Mouse (Mus musculus): ENCODE data around the gene Gm33543. TPM values are rescaled to one million over a fixed set of nuclear protein-coding genes. Genes with fewer than 3 reads are reported as not detected.

Gene Gm33543
- polyA plus RNA-seq, 1 experiment = 0.13 TPM

- H3K4me1 ChIP-seq (ENCODE audit: control insufficient read depth, insufficient read depth, low read length) = no peaks in the 10 kb centered on the region
- no peak overlapping the region for H3K27ac ChIP-seq (ENCODE audit: insufficient read depth, low read length)
- TF ChIP-seq CTCF (IDR thresholded peaks at IDR 0.05; ENCODE audit: extremely low read depth, insufficient read depth, low read length) (no peak), POLR2A (IDR thresholded peaks at IDR 0.05; ENCODE audit: extremely low read depth, insufficient read depth, low read length) (no peak)
- no peak overlapping the region for H3K4me3 ChIP-seq (ENCODE audit: insufficient read depth, low read length)
These were observed 30.9 kb downstream of the Gm33543 start for GRCm38 (mm10) chr10:95811869-95812268.

- Histone ChIP-seq H3K27ac (ENCODE audit: insufficient read depth, low read length) (no peak overlapping the region), H3K4me1 (ENCODE audit: control insufficient read depth, insufficient read depth, low read length) (no peaks in the 10 kb centered on the region), H3K4me3 (ENCODE audit: insufficient read depth, low read length) (no peak overlapping the region)
- TF ChIP-seq POLR2A (IDR thresholded peaks at IDR 0.05; ENCODE audit: extremely low read depth, insufficient read depth, low read length) = no peak
- TF ChIP-seq CTCF (IDR thresholded peaks at IDR 0.05; ENCODE audit: extremely low read depth, insufficient read depth, low read length) = no peak
These were observed 41.3 kb downstream of the Gm33543 start for GRCm38 (mm10) chr10:95801443-95801811.

- Histone ChIP-seq H3K27ac (ENCODE audit: insufficient read depth, low read length) (no peak overlapping the region), H3K4me1 (ENCODE audit: control insufficient read depth, insufficient read depth, low read length) (no peaks in the 10 kb centered on the region), H3K4me3 (ENCODE audit: insufficient read depth, low read length) (no peak overlapping the region)
- TF ChIP-seq CTCF (IDR thresholded peaks at IDR 0.05; ENCODE audit: extremely low read depth, insufficient read depth, low read length) = no peak
- TF ChIP-seq POLR2A (IDR thresholded peaks at IDR 0.05; ENCODE audit: extremely low read depth, insufficient read depth, low read length) = no peak
These were observed 41.9 kb downstream of the Gm33543 start for GRCm38 (mm10) chr10:95800693-95801442.

- no peak overlapping the region for H3K27ac ChIP-seq (ENCODE audit: insufficient read depth, low read length)
- H3K4me1 ChIP-seq (ENCODE audit: control insufficient read depth, insufficient read depth, low read length) = no peaks in the 10 kb centered on the region
- H3K4me3 ChIP-seq (ENCODE audit: insufficient read depth, low read length) = no peak overlapping the region
- no peak for TF ChIP-seq POLR2A (IDR thresholded peaks at IDR 0.05; ENCODE audit: extremely low read depth, insufficient read depth, low read length)
These were observed 44.9 kb downstream of the Gm33543 start for GRCm38 (mm10) chr10:95797645-95798395.

- Histone ChIP-seq H3K4me1 (ENCODE audit: control insufficient read depth, insufficient read depth, low read length) (no peaks in the 10 kb centered on the region), H3K27ac (ENCODE audit: insufficient read depth, low read length) (no peak overlapping the region), H3K4me3 (ENCODE audit: insufficient read depth, low read length) (no peak overlapping the region)
- no peak for TF ChIP-seq CTCF (IDR thresholded peaks at IDR 0.05; ENCODE audit: extremely low read depth, insufficient read depth, low read length)
- TF ChIP-seq POLR2A (IDR thresholded peaks at IDR 0.05; ENCODE audit: extremely low read depth, insufficient read depth, low read length) = no peak
These were observed 47.2 kb downstream of the Gm33543 start for GRCm38 (mm10) chr10:95795500-95795899.

GRCm38 (mm10) chr10:95794706-95795105, 48.0 kb downstream of the Gm33543 start:
- TF ChIP-seq CTCF (IDR thresholded peaks at IDR 0.05; ENCODE audit: extremely low read depth, insufficient read depth, low read length) = no peak
- TF ChIP-seq POLR2A (IDR thresholded peaks at IDR 0.05; ENCODE audit: extremely low read depth, insufficient read depth, low read length) = no peak
- H3K4me3 ChIP-seq (ENCODE audit: insufficient read depth, low read length) = no peak overlapping the region
- H3K4me1 ChIP-seq (ENCODE audit: control insufficient read depth, insufficient read depth, low read length) = no peaks in the 10 kb centered on the region
- no peak overlapping the region for H3K27ac ChIP-seq (ENCODE audit: insufficient read depth, low read length)

- peaks cover 3% of the 10 kb centered on the region for H3K4me1 ChIP-seq (ENCODE audit: control insufficient read depth, insufficient read depth, low read length)
- TF ChIP-seq CTCF (IDR thresholded peaks at IDR 0.05; ENCODE audit: extremely low read depth, insufficient read depth, low read length) (no peak), POLR2A (IDR thresholded peaks at IDR 0.05; ENCODE audit: extremely low read depth, insufficient read depth, low read length) (no peak)
- H3K27ac ChIP-seq (ENCODE audit: insufficient read depth, low read length) = no peak overlapping the region
- no peak overlapping the region for H3K4me3 ChIP-seq (ENCODE audit: insufficient read depth, low read length)
These were observed 51.3 kb downstream of the Gm33543 start for GRCm38 (mm10) chr10:95791427-95791804.

- H3K4me3 ChIP-seq (ENCODE audit: insufficient read depth, low read length) = no peak overlapping the region
- no peak for TF ChIP-seq POLR2A (IDR thresholded peaks at IDR 0.05; ENCODE audit: extremely low read depth, insufficient read depth, low read length)
- TF ChIP-seq CTCF (IDR thresholded peaks at IDR 0.05; ENCODE audit: extremely low read depth, insufficient read depth, low read length) = no peak
- peaks cover 3% of the 10 kb centered on the region for H3K4me1 ChIP-seq (ENCODE audit: control insufficient read depth, insufficient read depth, low read length)
- no peak overlapping the region for H3K27ac ChIP-seq (ENCODE audit: insufficient read depth, low read length)
These were observed 51.8 kb downstream of the Gm33543 start for GRCm38 (mm10) chr10:95790771-95791426.

- Histone ChIP-seq H3K27ac (ENCODE audit: insufficient read depth, low read length) (no peak overlapping the region; the same call in 1 of the 2 replicates), H3K4me3 (ENCODE audit: insufficient read depth, low read length) (no peak overlapping the region), H3K4me1 (ENCODE audit: control insufficient read depth, insufficient read depth, low read length) (peaks cover 3% of the 10 kb centered on the region)
- no peak for TF ChIP-seq POLR2A (IDR thresholded peaks at IDR 0.05; ENCODE audit: extremely low read depth, insufficient read depth, low read length)
- TF ChIP-seq CTCF (IDR thresholded peaks at IDR 0.05; ENCODE audit: extremely low read depth, insufficient read depth, low read length) = no peak
These were observed 55.6 kb downstream of the Gm33543 start for GRCm38 (mm10) chr10:95787176-95787575.
